Mouse (Mus musculus): ENCODE measurements around the gene Ppfia3. TPM values are rescaled to one million over a fixed set of nuclear protein-coding genes. Genes with fewer than 3 reads are reported as not detected.
A peak's percentile ranks its signal among the peaks of the same experiment; 100 is the strongest.

The Ppfia3 gene
- polyA plus RNA-seq (2015; fragmentation: Nextera tagmentation; extraction: Ambion mirVana): 29.9 and 32.1 TPM in 2 replicates

DNA sequence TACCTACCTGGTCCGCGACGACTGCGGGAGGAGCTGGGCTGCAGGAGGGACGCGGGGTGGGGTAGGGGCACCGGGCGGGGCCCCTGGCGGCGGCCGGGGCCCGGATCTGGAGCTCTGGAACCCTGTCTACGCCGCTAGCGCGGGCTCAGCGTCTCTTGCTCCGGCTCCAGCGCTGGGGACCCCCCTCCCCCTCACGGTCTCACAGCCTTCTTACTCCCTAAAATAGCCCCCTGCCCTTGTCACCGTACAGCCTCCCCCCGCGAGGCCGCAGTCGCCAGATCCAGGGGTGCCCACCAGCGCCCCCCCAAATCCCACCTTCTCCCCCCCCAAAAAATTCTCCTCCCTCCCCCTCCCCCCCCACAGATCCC lies at the start of gene Ppfia3:
Ppfia3 (minus strand) TSS at position 368 of the 368 bp plus-strand sequence.
- Histone ChIP-seq H3K27ac (replicated peaks) (peak within 1 kb of the TSS; percentile 83), H3K27me3 (peaks cover 12% of the 10 kb centered on the region), H3K9me3 (no peaks in the 10 kb centered on the region), H3K4me2 (peak within 1 kb of the TSS; percentile 69), H3K9ac (peak within 1 kb of the TSS; percentile 92), H3K36me3 (no peaks in the 10 kb centered on the region), H3K4me3 (peak within 1 kb of the TSS; percentile 84), H3K4me1 (replicated peaks) (peaks cover 65% of the 10 kb centered on the region)
- WGBS: 0% methylated on average over 23 of the region's 26 CpGs
- peak; percentile 40 for ATAC-seq (ENCODE audit: low FRiP score, low read depth)

DNA sequence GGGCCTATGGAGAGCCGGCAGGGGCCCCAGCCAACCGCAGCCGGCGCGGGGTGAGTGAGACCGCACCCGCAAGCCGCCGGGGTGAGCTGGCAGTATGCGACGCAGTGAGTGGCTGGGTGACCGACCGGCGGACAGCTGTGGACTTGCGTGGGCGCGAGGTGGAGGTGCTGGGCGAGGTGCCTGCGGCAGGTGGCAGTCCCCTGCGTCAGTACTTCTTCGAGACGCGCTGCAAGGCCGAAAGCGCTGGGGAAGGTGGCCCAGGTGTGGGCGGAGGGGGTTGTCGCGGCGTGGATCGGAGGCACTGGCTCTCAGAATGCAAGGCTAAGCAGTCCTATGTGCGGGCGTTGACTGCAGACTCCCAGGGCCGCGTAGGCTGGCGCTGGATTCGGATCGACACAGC lies 48.8 kb upstream of the Ppfia3 start:
- peak overlapping the region; percentile 16 for H3K4me3 ChIP-seq
- no peaks in the 10 kb centered on the region for H3K9me3 ChIP-seq
- 12% methylated on average over 37 of the region's 37 CpGs for WGBS
- H3K4me1 ChIP-seq (replicated peaks): peaks cover 18% of the 10 kb centered on the region
- no peak overlapping the region for H3K27ac ChIP-seq (replicated peaks)
- H3K4me2 ChIP-seq: peak overlapping the region; percentile 26
- H3K27me3 ChIP-seq: peaks cover 96% of the 10 kb centered on the region
- H3K36me3 ChIP-seq: no peaks in the 10 kb centered on the region
- ATAC-seq (ENCODE audit: low FRiP score, low read depth): no peak
- H3K9ac ChIP-seq: no peak overlapping the region

DNA sequence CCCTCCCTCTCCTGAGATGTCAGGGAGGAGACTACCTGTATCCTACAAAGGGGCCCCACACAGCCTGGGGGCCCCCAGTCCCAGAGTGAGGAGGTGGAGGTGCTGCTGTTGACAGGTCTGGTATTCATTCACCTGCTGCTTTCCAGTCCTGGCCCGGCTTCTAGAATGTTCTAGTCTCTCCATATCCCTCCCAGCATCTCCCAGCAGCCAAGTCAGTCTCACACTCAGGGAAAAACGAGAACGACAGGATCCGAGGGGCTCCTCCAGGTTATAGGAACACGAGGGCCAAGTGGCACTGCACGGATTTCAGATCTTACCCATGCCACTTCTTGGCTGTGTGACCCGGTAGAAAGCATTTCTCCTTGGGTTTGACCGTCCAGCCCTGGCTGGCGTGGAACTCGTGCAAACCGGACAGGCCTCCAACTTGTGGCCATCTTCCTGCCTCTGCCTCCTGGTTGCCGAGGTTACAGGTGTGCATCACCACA lies 48.0 kb upstream of the Ppfia3 start:
- H3K27me3 ChIP-seq: peaks cover 96% of the 10 kb centered on the region

DNA sequence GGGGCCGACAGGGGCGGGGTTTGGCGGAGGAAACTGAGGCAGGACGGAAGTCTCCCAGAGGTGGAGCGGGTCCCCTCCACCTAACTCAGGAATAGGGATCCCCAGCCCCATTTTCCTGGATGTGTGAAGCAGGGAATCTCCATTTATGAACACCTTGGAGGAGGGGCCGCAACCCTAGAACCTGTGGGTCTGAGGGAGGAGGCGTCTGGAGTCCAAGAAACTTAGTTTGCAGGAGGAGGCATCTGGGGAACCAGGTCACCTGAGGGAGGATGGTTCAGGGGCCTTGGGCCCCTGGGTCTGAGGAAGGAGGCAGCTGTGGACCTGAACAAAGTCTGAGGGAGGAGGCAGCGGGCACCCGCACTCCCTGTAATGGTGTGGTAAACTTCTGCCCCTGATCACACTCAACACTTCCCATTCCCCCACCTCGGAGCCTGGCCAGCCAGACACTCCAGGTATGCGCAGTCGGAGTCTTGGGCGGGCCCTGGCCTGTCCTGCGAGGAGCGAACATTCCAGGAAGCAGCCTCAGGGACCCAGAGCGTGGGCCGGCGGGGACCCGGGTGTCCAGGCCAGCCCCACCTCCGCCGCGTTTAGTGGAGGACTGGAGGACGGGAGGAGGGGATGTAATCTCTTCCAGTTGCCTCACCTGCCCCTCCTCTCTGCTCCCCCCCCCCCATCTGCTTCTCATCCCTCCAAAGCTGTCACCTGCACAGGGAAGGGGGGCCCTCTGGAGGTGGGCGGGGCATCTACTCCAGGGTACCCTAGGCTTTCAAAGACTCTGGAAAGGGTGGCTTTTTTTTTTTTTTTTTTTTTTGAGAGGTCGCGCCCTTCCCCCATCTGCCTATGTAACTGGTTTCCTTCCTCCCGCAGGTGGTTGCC lies 47.3 kb upstream of the Ppfia3 start:
- Histone ChIP-seq H3K27ac (replicated peaks) (no peak overlapping the region), H3K9me3 (no peaks in the 10 kb centered on the region), H3K9ac (peak overlapping the region; percentile 43), H3K36me3 (no peaks in the 10 kb centered on the region), H3K4me2 (peak overlapping the region; percentile 85), H3K27me3 (peaks cover 96% of the 10 kb centered on the region), H3K4me1 (replicated peaks) (peaks cover 18% of the 10 kb centered on the region), H3K4me3 (peak overlapping the region; percentile 49)
- WGBS: 2% methylated on average over 26 of the region's 27 CpGs
- ATAC-seq (ENCODE audit: low FRiP score, low read depth): peak; percentile 29; the same call in 1 of the 2 replicates

More for the DNA sequence above, 48.0 kb upstream of the Ppfia3 start:
- H3K9me3 ChIP-seq: no peaks in the 10 kb centered on the region
- no peak overlapping the region for H3K4me3 ChIP-seq
- ATAC-seq (ENCODE audit: low FRiP score, low read depth): no peak
- 43% methylated on average over 12 of the region's 12 CpGs for WGBS
- H3K27ac ChIP-seq (replicated peaks): no peak overlapping the region
- H3K36me3 ChIP-seq: no peaks in the 10 kb centered on the region
- no peak overlapping the region for H3K4me2 ChIP-seq
- no peak overlapping the region for H3K9ac ChIP-seq
- H3K4me1 ChIP-seq (replicated peaks): peaks cover 18% of the 10 kb centered on the region

DNA sequence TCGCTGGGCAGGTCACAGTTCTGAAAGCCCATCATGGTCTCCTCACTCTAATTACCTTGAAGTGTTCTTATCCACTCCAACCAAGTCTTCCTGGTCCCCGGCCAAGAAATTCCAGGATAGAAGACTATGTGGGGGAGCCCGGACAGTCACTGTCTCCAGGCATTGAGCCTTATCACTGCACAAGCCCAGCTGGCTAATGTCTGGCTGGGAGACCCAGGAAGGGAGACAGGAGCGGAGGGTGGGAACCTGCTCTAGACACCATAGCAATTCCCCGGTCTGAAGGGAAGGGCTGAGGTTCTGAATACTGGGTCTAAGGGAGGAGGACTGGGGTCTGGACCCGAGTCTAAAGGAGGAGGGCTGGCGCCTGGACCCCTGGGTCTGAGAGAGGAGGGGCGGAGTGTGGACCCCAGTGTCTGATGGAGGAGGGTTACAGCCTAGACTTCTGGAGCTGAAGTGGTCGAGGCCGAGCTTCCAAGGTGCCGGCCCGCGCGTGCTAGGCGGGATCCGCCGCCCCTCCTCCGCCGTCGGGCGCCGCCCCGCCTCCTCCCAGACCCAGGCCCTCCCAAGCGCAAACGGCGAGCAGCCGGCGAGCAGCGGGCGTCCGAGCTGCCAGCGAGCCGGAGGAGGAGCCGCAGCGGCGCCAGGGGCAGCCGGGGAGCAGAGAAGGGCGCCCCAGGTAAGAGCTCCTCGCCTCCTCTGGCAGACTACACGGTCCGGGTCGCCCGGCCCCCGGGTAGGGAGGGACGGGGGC lies 46.5 kb upstream of the Ppfia3 start, which contains the start of gene Ntf5:
Ntf5 (plus strand) TSS at position 583 of the 751 bp plus-strand sequence.
- ATAC-seq (ENCODE audit: low FRiP score, low read depth): peak; percentile 30
- no peaks in the 10 kb centered on the region for H3K36me3 ChIP-seq
- 4% methylated on average over 34 of the region's 45 CpGs for WGBS
- H3K4me1 ChIP-seq (replicated peaks): peaks cover 18% of the 10 kb centered on the region
- no peaks in the 10 kb centered on the region for H3K9me3 ChIP-seq
- no peak within 1 kb of the TSS for H3K27ac ChIP-seq (replicated peaks)
- peak within 1 kb of the TSS; percentile 43 for H3K9ac ChIP-seq
- peak within 1 kb of the TSS; percentile 49 for H3K4me3 ChIP-seq
- peak within 1 kb of the TSS; percentile 85 for H3K4me2 ChIP-seq
- H3K27me3 ChIP-seq: peaks cover 96% of the 10 kb centered on the region

DNA sequence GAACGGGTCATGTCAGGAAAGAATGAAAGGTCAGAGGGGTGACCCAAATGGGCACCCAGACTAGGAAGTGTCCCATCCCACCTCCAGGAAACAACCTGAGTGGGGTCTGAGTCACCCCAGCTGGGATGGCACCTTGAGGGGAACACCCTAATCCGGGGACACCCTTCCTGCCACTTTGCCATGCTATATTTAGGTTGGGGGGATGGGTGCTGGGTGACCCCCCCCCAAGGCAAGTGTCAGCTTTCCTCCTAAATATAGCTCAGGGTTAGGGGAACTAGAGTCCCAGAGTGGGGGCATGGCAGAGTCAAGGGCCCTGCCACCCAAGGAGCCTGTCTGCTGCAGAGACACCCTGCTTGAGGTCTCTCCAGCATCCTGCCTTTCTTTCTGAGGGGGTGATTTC lies 45.6 kb upstream of the Ppfia3 start:
- Histone ChIP-seq H3K9me3 (no peaks in the 10 kb centered on the region), H3K4me1 (replicated peaks) (peaks cover 18% of the 10 kb centered on the region), H3K9ac (no peak overlapping the region), H3K27me3 (peaks cover 96% of the 10 kb centered on the region), H3K27ac (replicated peaks) (no peak overlapping the region), H3K4me3 (no peak overlapping the region), H3K36me3 (no peaks in the 10 kb centered on the region), H3K4me2 (no peak overlapping the region)
- ATAC-seq (ENCODE audit: low FRiP score, low read depth): no peak
- 90% methylated on average over 2 of the region's 2 CpGs for WGBS

DNA sequence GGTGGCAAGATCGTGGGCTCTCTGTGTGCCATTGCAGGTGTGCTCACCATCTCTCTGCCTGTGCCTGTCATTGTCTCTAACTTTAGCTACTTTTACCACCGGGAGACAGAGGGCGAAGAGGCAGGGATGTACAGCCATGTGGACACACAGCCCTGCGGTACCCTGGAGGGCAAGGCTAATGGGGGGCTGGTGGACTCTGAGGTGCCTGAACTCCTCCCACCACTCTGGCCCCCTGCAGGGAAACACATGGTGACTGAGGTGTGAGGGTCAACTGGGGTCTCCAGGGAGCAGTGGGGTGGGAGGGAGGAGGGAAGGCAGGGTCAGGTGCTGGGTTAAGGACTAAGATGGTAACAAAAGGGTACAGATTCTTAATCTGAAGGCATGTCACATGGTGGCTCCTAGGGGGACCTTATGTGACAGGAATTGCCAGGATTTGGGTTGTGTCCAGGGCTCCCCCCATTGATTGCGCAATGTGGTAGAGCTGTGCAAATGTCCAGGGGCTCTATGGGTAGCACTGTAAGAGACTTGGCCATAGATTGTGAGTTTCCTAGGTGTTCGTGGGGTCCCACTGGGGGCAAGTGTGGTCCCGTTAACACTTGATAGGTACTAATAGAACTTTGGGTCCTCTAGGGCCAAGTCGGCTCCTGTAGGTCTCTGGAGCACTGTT lies 42.8 kb upstream of the Ppfia3 start:
- Histone ChIP-seq H3K9me3 (no peaks in the 10 kb centered on the region), H3K4me2 (no peak overlapping the region), H3K27ac (replicated peaks) (no peak overlapping the region), H3K27me3 (peaks cover 95% of the 10 kb centered on the region), H3K36me3 (no peaks in the 10 kb centered on the region), H3K4me3 (no peak overlapping the region), H3K9ac (no peak overlapping the region), H3K4me1 (replicated peaks) (peaks cover 23% of the 10 kb centered on the region)
- 89% methylated on average over 8 of the region's 8 CpGs for WGBS
- ATAC-seq (ENCODE audit: low FRiP score, low read depth): no peak

DNA sequence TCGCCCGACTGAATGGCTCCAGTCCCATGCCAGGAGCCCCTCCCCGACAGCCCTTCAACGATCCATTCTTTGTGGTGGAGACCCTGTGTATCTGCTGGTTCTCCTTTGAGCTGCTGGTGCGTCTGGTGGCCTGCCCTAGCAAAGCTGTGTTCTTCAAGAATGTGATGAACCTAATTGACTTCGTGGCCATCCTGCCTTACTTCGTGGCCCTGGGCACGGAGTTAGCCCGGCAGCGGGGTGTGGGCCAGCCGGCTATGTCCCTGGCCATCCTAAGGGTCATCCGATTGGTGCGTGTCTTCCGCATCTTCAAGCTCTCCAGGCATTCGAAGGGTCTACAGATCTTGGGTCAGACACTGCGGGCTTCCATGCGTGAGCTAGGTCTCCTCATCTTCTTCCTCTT lies 42.1 kb upstream of the Ppfia3 start:
- no peaks in the 10 kb centered on the region for H3K36me3 ChIP-seq
- WGBS: 88% methylated on average over 17 of the region's 17 CpGs
- H3K4me2 ChIP-seq: no peak overlapping the region
- H3K27ac ChIP-seq (replicated peaks): no peak overlapping the region
- no peaks in the 10 kb centered on the region for H3K9me3 ChIP-seq
- H3K27me3 ChIP-seq: peaks cover 89% of the 10 kb centered on the region
- ATAC-seq (ENCODE audit: low FRiP score, low read depth): no peak
- H3K4me3 ChIP-seq: no peak overlapping the region
- H3K4me1 ChIP-seq (replicated peaks): peaks cover 18% of the 10 kb centered on the region
- no peak overlapping the region for H3K9ac ChIP-seq

DNA sequence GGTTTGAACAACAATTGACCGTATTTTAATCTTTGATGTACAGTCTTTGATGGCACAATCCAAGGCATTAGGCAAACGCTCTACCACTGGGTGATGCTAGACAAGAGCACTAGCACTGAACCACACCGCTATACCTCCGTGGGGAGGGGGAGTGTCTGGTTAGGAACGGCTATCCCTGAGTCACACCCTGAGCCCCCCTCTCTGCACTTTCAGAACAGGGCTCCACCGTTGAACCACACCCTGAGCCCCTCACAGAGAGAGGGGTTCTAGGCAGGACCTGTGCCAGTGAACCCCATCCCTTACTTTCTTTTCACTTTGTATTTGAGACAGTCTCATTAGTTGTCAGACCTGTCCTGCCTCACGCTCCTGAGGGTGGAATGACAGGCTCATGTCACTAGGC lies 41.5 kb upstream of the Ppfia3 start:
- 75% methylated on average over 7 of the region's 7 CpGs for WGBS
- Histone ChIP-seq H3K4me2 (no peak overlapping the region), H3K27ac (replicated peaks) (no peak overlapping the region), H3K9me3 (no peaks in the 10 kb centered on the region), H3K27me3 (peaks cover 83% of the 10 kb centered on the region), H3K4me3 (no peak overlapping the region), H3K4me1 (replicated peaks) (peaks cover 12% of the 10 kb centered on the region), H3K9ac (no peak overlapping the region), H3K36me3 (no peaks in the 10 kb centered on the region)
- ATAC-seq (ENCODE audit: low FRiP score, low read depth): no peak

DNA sequence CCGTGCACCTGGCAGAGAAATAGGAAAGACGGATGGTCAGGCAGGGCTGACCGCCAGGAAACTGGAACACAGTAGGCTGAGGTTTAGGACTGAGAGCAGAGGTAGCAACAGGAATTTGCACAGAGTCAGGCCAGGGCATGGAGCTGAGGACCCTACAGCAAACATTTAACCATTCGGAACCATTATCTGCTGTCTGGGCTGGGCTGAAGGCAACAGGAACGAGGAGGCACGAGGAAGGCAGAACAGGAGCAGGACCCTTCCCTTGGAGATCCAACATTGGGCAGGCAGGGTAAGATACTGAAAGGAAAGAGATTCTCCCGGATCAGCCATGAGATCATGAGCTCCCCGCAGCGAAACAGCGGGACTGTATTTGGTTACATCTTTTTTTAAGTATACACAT lies 41.0 kb upstream of the Ppfia3 start:
- H3K4me3 ChIP-seq: no peak overlapping the region
- H3K9me3 ChIP-seq: no peaks in the 10 kb centered on the region
- H3K4me1 ChIP-seq (replicated peaks): peaks cover 8% of the 10 kb centered on the region; the same call in 1 of the 2 replicates
- no peaks in the 10 kb centered on the region for H3K36me3 ChIP-seq
- peaks cover 77% of the 10 kb centered on the region for H3K27me3 ChIP-seq
- H3K4me2 ChIP-seq: no peak overlapping the region
- H3K27ac ChIP-seq (replicated peaks): no peak overlapping the region
- WGBS: 84% methylated on average over 10 of the region's 10 CpGs
- no peak overlapping the region for H3K9ac ChIP-seq
- no peak for ATAC-seq (ENCODE audit: low FRiP score, low read depth)

DNA sequence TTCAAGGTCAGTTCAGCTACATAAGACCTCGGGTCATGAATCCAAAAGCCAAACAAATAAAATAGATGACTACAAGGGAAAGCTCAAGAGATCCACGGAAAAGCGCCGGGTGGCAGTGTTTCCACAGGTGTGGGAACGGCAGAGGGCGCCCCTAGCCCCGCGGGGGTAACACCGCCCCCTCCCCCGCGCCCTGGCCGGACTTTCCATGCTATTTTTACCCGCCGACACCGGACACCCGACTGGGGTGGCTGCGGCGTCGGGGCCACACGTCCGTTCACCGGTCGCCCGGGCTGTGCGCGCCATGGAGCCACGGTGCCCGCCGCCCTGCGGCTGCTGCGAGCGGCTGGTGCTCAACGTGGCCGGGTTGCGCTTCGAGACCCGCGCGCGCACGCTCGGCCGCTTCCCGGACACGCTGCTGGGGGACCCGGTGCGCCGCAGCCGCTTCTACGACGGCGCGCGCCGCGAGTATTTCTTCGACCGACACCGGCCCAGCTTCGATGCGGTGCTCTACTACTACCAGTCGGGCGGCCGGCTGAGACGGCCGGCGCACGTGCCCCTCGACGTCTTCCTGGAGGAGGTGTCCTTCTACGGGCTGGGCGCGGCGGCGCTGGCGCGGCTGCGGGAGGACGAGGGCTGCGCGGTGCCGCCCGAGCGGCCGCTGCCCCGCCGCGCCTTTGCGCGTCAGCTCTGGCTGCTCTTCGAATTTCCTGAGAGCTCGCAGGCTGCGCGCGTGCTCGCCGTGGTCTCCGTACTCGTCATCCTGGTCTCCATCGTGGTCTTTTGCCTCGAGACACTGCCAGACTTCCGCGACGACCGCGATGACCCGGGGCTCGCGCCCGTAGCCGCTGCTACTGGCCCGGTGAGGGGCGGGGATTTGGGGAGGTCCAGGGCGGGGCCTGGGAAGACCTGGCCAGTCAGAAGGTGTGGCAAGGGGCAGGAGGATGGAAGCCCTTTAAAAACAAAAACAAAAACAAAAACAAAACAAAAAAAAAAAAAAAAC lies 39.6 kb upstream of the Ppfia3 start:
- Histone ChIP-seq H3K4me2 (peak overlapping the region; percentile 51), H3K9me3 (no peaks in the 10 kb centered on the region), H3K4me1 (replicated peaks) (peaks cover 8% of the 10 kb centered on the region; the same call in 1 of the 2 replicates), H3K27ac (replicated peaks) (no peak overlapping the region), H3K9ac (no peak overlapping the region), H3K27me3 (peaks cover 68% of the 10 kb centered on the region), H3K36me3 (no peaks in the 10 kb centered on the region), H3K4me3 (peak overlapping the region; percentile 29)
- no peak for ATAC-seq (ENCODE audit: low FRiP score, low read depth)
- 2% methylated on average over 105 of the region's 114 CpGs for WGBS

All from hindbrain, embryonic 15.5 days (tissue).